Mouse (Mus musculus): ENCODE data around the gene Akt2. TPM values are rescaled to one million over a fixed set of nuclear protein-coding genes. Genes with fewer than 3 reads are reported as not detected.

The Akt2 gene
- total RNA-seq, 2 experiments from 2014 or later, result 92.2 to 103 TPM

GRCm38 (mm10) chr7:27688246-27688788 lies 97.0 kb downstream of the Akt2 start:
- no peak for DNase-seq (ENCODE audit: extremely low spot score in 1 of 2, low spot score in 2 of 2)
- intact Hi-C loops (cut with DNase I), result loop anchor here (5.0 kb wide), 1 partner anchor 39 kb away; no protein-coding TSS in a partner anchor

GRCm38 (mm10) chr7:27688815-27689612 lies 97.7 kb downstream of the Akt2 start, which contains the start of gene Zfp607b:
TSS of gene Zfp607b (plus strand) at chr7:27689340.
- DNase-seq (ENCODE audit: extremely low spot score in 1 of 2, low spot score in 2 of 2), result peak; percentile 94 to 95
- intact Hi-C loops (cut with DNase I), result loop anchor here (5.0 kb wide), 1 partner anchor 38 kb away; no protein-coding TSS in a partner anchor

Other genes with a start within 250 kb of the Akt2 start
- gene Shkbp1, start 235.5 kb upstream of the Akt2 start, total RNA-seq (2021), result 10 to 100 TPM; 24.7 to 27.9 TPM
- not detected for gene Gm20479, start 234.1 kb upstream of the Akt2 start, total RNA-seq (2021)
- 10 to 100 TPM; 89.7 to 99.2 TPM for gene Sptbn4, start 143.9 kb upstream of the Akt2 start, total RNA-seq (2021)
- 10 to 100 TPM; 11.8 to 12.7 TPM for gene Blvrb, start 143.6 kb upstream of the Akt2 start, total RNA-seq (2021)
- gene Sertad3, start 117.8 kb upstream of the Akt2 start, total RNA-seq (2021), result 1 to 10 TPM; 2.5 to 3.2 TPM
- gene Sertad1, start 104.6 kb upstream of the Akt2 start, total RNA-seq (2021), result 1 to 10 TPM; 6.0 to 7.0 TPM
- 1 to 10 TPM; 1.4 TPM for gene Prx, start 92.2 kb upstream of the Akt2 start, total RNA-seq (2021)
- under 1 TPM; 0.26 to 0.34 TPM for gene Hipk4, start 68.3 kb upstream of the Akt2 start, total RNA-seq (2021)
- gene Pld3, start 38.3 kb upstream of the Akt2 start, total RNA-seq (2021), result 100 to 1,000 TPM; 520 to 550 TPM
- 10 to 100 TPM; 23.1 to 26.2 TPM for gene 2310022A10Rik, start 38.3 kb upstream of the Akt2 start, total RNA-seq (2021)
- gene Ttc9b, start 62.4 kb downstream of the Akt2 start, total RNA-seq (2021), result 100 to 1,000 TPM; 139 to 145 TPM
- gene Map3k10, start 83.0 kb downstream of the Akt2 start, total RNA-seq (2021), result 100 to 1,000 TPM; 220 to 227 TPM
- gene Zfp607b, start 97.8 kb downstream of the Akt2 start, total RNA-seq (2021), result 1 to 10 TPM; 8.3 to 9.8 TPM
- 10 to 100 TPM; 35.7 to 38.8 TPM for gene Zfp60, start 139.8 kb downstream of the Akt2 start, total RNA-seq (2021)
- 1 to 10 TPM; 6.4 to 8.3 TPM for gene Zfp626, start 215.6 kb downstream of the Akt2 start, total RNA-seq (2021)
- gene Zfp59, start 247.1 kb downstream of the Akt2 start, total RNA-seq (2021), result 1 to 10 TPM; 4.0 to 4.6 TPM